Mouse (Mus musculus) lung, embryonic 15.5 days (tissue): Measurements from ENCODE around the gene Dnajc28. TPM values are rescaled to one million over a fixed set of nuclear protein-coding genes. Genes with fewer than 3 reads are reported as not detected.

Source experiments
- polyA plus RNA-seq: library from polyadenylated mRNA; unstranded; fragments of >200 nt; fragmentation: Nextera tagmentation; extraction: Ambion mirVana; gene quantifications from 2 replicates; pipeline ENCODE4 v1.2.1, GENCODE M21; 2015

The Dnajc28 gene
- polyA plus RNA-seq, 1 experiment from 2014 or later, result 3.3 TPM

Other genes starting within 250 kb of the Dnajc28 start
- gene Ifnar2, start 246.2 kb downstream of the Dnajc28 start, polyA plus RNA-seq, result 61.9 and 70.3 TPM in 2 replicates
- gene Gm21970, start 227.3 kb downstream of the Dnajc28 start, polyA plus RNA-seq, result 0.36 TPM in 1 of 2 replicates, not detected in the other
- 45.0 and 49.5 TPM in 2 replicates for gene Il10rb, start 212.9 kb downstream of the Dnajc28 start, polyA plus RNA-seq
- 61.5 and 68.0 TPM in 2 replicates for gene Ifnar1, start 133.8 kb downstream of the Dnajc28 start, polyA plus RNA-seq
- 47.9 and 50.2 TPM in 2 replicates for gene Ifngr2, start 72.0 kb downstream of the Dnajc28 start, polyA plus RNA-seq
- 40.4 and 45.3 TPM in 2 replicates for gene Tmem50b, start 21.2 kb downstream of the Dnajc28 start, polyA plus RNA-seq
- gene Gart, start 27.9 kb upstream of the Dnajc28 start, polyA plus RNA-seq, result 111 and 118 TPM in 2 replicates
- gene Son, start 28.5 kb upstream of the Dnajc28 start, polyA plus RNA-seq, result 108 and 110 TPM in 2 replicates
- gene Donson, start 69.7 kb upstream of the Dnajc28 start, polyA plus RNA-seq, result 25.4 and 26.2 TPM in 2 replicates
- gene Cryzl1, start 109.9 kb upstream of the Dnajc28 start, polyA plus RNA-seq, result 71.4 and 74.6 TPM in 2 replicates
- 19.5 and 20.3 TPM in 2 replicates for gene Itsn1, start 110.3 kb upstream of the Dnajc28 start, polyA plus RNA-seq